Mouse (Mus musculus): ENCODE results near the gene Nog.

The Nog gene

GRCm38 (mm10) chr11:89267520-89267919 lies 34.6 kb downstream of the Nog start:
- no peak for DNase-seq (ENCODE audit: low spot score in 2 of 2)

- no peak for DNase-seq (ENCODE audit: low spot score in 2 of 2)
Measured at GRCm38 (mm10) chr11:89265080-89265479, 37.1 kb downstream of the Nog start.

GRCm38 (mm10) chr11:89259338-89259915 lies 42.7 kb downstream of the Nog start:
- DNase-seq (ENCODE audit: low spot score in 2 of 2), result no peak

- DNase-seq (ENCODE audit: low spot score in 2 of 2), result no peak
Measured at GRCm38 (mm10) chr11:89257893-89258292, 44.2 kb downstream of the Nog start.

GRCm38 (mm10) chr11:89253973-89254372 lies 48.2 kb downstream of the Nog start:
- DNase-seq (ENCODE audit: low spot score in 2 of 2), result no peak

Data from frontal cortex, postnatal 25 days (tissue).